Mouse (Mus musculus): ENCODE measurements at regions not wholly inside any gene's neighbourhood (a gene's known extent, or its start where the extent isn't known, plus 50 kb on each side); places are given as distances from the start of the nearest gene placed in this dataset.

GRCm38 (mm10) chrX:60833456-60833855, 59.8 kb downstream of the Sox3 start:
- no peak for DNase-seq

GRCm38 (mm10) chrX:60831330-60832027, 61.8 kb downstream of the Sox3 start:
- no peak for DNase-seq

- DNase-seq = peak; percentile 31 to 47
Measured at GRCm38 (mm10) chrX:60825181-60826080, 67.8 kb downstream of the Sox3 start.

GRCm38 (mm10) chrX:60798567-60798966, 94.7 kb downstream of the Sox3 start:
- DNase-seq = no peak

GRCm38 (mm10) chrX:60780766-60781165, 112.5 kb downstream of the Sox3 start:
- DNase-seq = no peak

GRCm38 (mm10) chrX:60780161-60780560, 113.1 kb downstream of the Sox3 start:
- no peak for DNase-seq

- peak in 1 of 2 experiments; percentile 28 for DNase-seq
Measured at GRCm38 (mm10) chrX:60773645-60774044, 119.6 kb downstream of the Sox3 start.

GRCm38 (mm10) chrX:60772439-60772838, 120.8 kb downstream of the Sox3 start:
- DNase-seq = no peak

GRCm38 (mm10) chrX:60750456-60750855, 142.8 kb downstream of the Sox3 start:
- DNase-seq = no peak

GRCm38 (mm10) chrX:60743971-60744370, 149.3 kb downstream of the Sox3 start:
- no peak for DNase-seq

GRCm38 (mm10) chrX:60743020-60743707, 150.1 kb downstream of the Sox3 start:
- DNase-seq = no peak

- DNase-seq = no peak
Measured at GRCm38 (mm10) chrX:60719428-60720151, 127.1 kb upstream of the Atp11c start.

GRCm38 (mm10) chrX:60718794-60719193, 126.3 kb upstream of the Atp11c start:
- DNase-seq = no peak

- no peak for DNase-seq
Measured at GRCm38 (mm10) chrX:60718156-60718769, 125.8 kb upstream of the Atp11c start.

- DNase-seq = no peak
Measured at GRCm38 (mm10) chrX:60681036-60681706, 88.7 kb upstream of the Atp11c start.

- DNase-seq = no peak
Measured at GRCm38 (mm10) chrX:60644726-60645318, 52.3 kb upstream of the Atp11c start.

Data from lung, postnatal 4 days (tissue).